10 mouse cellular contexts compared by ENCODE assay signal in genomic region chr13:28721548-28721981, GRCm38 (mm10).
DNase-seq lines count a peak whose midpoint lies in the region; ATAC-seq lines count a peak whose summit lies in the region.
"Had no signal": no experiment of that assay in that cellular context is flagged by ENCODE, and none has a peak within 500 bp of the region (broad histone marks: within the 10 kb centered on the region; RNA-seq: fewer than 3 reads in every experiment).

No protein-coding gene starts in this region.

- H3K27ac ChIP-seq in embryonic facial prominence, embryonic 12.5 days = 0 out of 2 replicates have a peak overlapping the region, but pooled peaks have one; percentile 24
- H3K27ac ChIP-seq in hindbrain, embryonic 15.5 days (replicated peaks) = peak overlapping the region; percentile 70

- H3K36me3 ChIP-seq in embryonic facial prominence, embryonic 12.5 days = no peaks in the 10 kb centered on the region
- no peaks in the 10 kb centered on the region for H3K36me3 ChIP-seq in hindbrain, embryonic 15.5 days
- H3K36me3 ChIP-seq: embryonic facial prominence, embryonic 15.5 days; heart, embryonic 15.5 days had no signal

- DNase-seq in layer of hippocampus, adult 11-12 months (ENCODE audit: low spot score) = peak; percentile 6
- DNase-seq in layer of hippocampus, postnatal 14 days (ENCODE audit: low spot score in 2 of 2) = no peak
- DNase-seq in cerebellum, postnatal 25 days = peak; percentile 57 to 75
- DNase-seq in spleen, adult 12 weeks (ENCODE audit: low spot score) = no peak
- DNase-seq in spleen, postnatal 10 days (ENCODE audit: low spot score in 2 of 2) = no peak

- no peak overlapping the region for H3K4me3 ChIP-seq in embryonic facial prominence, embryonic 12.5 days
- no peak overlapping the region for H3K4me3 ChIP-seq in hindbrain, embryonic 15.5 days
- H3K4me3 ChIP-seq: embryonic facial prominence, embryonic 15.5 days had no signal

- no peak for ATAC-seq in embryonic facial prominence, embryonic 12.5 days (ENCODE audit: insufficient number of reproducible peaks, insufficient read depth, low FRiP score, low TSS enrichment)
- peak; percentile 67 for ATAC-seq in hindbrain, embryonic 15.5 days (ENCODE audit: low FRiP score, low read depth)
- no peak for ATAC-seq in inflammation-experienced regulatory T-cells, adult 6 months

- peaks cover 34% of the 10 kb centered on the region for H3K4me1 ChIP-seq in embryonic facial prominence, embryonic 12.5 days
- H3K4me1 ChIP-seq in hindbrain, embryonic 15.5 days (replicated peaks) = peaks cover 49% of the 10 kb centered on the region

- no peak overlapping the region for H3K9ac ChIP-seq in embryonic facial prominence, embryonic 12.5 days
- H3K9ac ChIP-seq in hindbrain, embryonic 15.5 days = no peak overlapping the region
- H3K9ac ChIP-seq: embryonic facial prominence, embryonic 15.5 days; heart, embryonic 15.5 days had no signal

- 68% methylated on average over 11 of the region's 11 CpGs for WGBS in embryonic facial prominence, embryonic 12.5 days
- WGBS in hindbrain, embryonic 15.5 days = 26% methylated on average over 11 of the region's 11 CpGs

- no peaks in the 10 kb centered on the region for H3K27me3 ChIP-seq in embryonic facial prominence, embryonic 12.5 days
- H3K27me3 ChIP-seq in hindbrain, embryonic 15.5 days = no peaks in the 10 kb centered on the region
- H3K27me3 ChIP-seq: embryonic facial prominence, embryonic 15.5 days; heart, embryonic 15.5 days had no signal

- no peak overlapping the region for H3K4me2 ChIP-seq in embryonic facial prominence, embryonic 12.5 days (replicated peaks)
- peak overlapping the region; percentile 32 for H3K4me2 ChIP-seq in hindbrain, embryonic 15.5 days

- H3K9me3 ChIP-seq in embryonic facial prominence, embryonic 12.5 days = no peaks in the 10 kb centered on the region
- H3K9me3 ChIP-seq in hindbrain, embryonic 15.5 days = no peaks in the 10 kb centered on the region
- H3K9me3 ChIP-seq: embryonic facial prominence, embryonic 15.5 days; heart, embryonic 15.5 days had no signal

Comparison
In these comparisons a context has a peak if more than half of its experiments do, and no peak if none do; other contexts are left out.
1. DNase-seq: peak in layer of hippocampus, adult 11-12 months (single experiment) and cerebellum, postnatal 25 days (2 of 2); none in layer of hippocampus, postnatal 14 days (0 of 2), spleen, adult 12 weeks (single experiment) and spleen, postnatal 10 days (0 of 2).